Mouse (Mus musculus) frontal cortex, adult 2 months (tissue): ENCODE measurements at regions not wholly inside any gene's neighbourhood (a gene's known extent, or its start where the extent isn't known, plus 50 kb on each side); places are given as distances from the start of the nearest gene placed in this dataset.

Experiments
- DNase-seq, 2 experiments: peaks; one replicate each; pipeline ENCODE4 v3.0.0; 2022; ENCODE audit warnings: low spot score in 1 of 2; ENCODE audit errors: extremely low spot score in 1 of 2

DNA sequence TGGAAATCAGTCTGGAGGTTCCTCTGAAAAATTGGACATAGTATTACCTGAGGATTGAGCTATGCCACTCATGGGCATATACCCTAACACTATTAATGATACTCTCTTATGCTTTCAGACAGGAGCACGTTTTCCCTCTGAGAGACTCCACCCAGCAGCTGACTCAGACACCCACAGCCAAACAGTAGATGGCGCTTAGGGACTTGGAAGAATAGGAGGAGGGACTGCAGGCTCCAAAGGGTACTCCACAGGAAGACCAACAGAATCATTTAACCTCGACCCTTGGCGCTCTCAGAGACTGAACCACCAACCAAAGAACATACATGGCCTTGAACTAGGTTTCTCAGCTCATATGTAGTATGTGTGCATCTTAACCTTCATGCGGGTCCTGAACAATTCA, 216.0 kb upstream of the Fut9 start:
- DNase-seq = no peak

DNA sequence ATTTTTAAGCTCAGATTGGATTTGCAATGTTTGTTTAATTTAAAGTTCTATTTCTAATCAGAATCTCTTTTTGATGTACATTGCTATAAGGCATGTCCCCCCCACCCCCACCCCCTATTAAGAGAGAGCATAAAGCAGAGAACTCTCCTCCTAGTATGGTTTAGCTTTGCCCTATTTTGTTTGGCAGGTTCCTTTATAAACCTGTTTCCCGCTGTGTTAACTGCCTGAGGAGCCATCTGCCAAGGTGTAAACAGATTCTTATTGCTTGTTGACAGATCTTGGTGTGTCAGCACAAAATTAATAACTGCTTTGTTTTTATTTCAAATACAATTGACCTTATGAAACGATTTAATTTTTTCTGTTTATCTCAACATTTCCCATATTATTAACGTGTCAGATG, 200.3 kb upstream of the Fut9 start:
- DNase-seq = no peak

DNA sequence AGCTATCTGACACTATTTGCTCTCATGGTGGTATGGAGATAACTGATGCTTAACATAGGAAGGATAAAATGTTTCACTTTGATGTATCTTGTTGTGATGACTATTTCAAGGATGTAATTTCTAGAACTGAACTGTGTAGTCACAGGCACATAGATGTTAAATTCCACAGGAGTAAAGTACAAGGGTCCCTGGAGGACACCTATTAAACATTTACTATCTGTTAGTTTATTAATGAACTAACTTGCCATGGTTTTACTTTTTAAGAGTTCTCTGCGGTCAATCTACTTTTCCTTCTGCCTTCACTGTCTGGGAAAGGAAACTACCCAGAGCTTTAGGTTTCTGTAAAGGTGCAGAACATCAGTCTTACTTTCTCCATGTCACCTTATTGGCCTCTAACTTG, 198.5 kb upstream of the Fut9 start:
- DNase-seq = no peak

DNA sequence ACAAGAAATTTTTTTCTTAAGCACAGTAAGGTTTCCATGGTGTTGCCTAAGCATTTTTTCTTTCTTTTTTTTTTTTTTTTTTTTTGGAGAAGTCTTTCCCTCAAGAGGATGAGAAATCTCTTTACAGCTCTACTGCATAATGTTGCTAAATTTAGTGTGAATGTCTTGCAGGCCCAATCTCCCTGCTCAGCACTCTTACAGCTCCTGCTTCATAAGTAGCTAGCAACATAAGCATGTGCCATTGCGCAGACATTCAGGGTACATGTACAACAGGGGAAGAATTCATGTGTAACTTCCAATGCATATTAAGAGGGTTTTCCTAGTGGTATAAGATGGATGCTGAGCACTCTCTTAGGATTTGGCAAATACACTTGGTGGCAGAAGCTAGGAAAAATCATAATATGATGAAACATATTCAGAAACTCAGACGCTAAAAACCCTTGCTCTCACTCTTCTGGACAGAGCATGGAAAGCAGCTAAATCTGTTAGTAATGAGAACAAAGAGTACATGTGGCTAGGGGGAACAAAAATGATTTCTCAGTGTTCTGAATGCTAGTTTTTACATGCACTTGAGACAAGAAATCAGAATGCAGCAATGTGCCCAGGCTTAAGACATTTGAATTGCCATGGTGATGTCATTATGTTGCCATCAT, 155.8 kb upstream of the Fut9 start:
- DNase-seq = peak; percentile 22 to 48

DNA sequence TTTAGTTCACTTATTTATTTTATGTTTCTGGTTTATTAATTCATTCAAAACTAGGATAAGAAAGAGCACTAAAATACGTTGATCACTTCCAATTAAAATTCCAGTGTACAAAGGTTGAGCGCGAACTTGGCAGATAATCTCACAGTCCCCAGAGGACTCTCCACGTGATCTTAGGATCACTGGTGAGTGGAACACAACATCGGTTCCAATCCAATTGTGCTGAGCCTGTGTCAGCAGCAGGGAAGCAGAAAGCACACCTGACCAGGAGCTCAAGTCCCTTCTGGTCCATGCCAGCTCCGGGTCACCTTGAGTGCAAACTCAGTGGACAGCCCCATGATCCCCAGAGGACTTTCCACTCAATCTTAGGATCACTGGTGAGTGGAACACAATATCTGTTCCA, 132.5 kb upstream of the Fut9 start:
- no peak for DNase-seq

DNA sequence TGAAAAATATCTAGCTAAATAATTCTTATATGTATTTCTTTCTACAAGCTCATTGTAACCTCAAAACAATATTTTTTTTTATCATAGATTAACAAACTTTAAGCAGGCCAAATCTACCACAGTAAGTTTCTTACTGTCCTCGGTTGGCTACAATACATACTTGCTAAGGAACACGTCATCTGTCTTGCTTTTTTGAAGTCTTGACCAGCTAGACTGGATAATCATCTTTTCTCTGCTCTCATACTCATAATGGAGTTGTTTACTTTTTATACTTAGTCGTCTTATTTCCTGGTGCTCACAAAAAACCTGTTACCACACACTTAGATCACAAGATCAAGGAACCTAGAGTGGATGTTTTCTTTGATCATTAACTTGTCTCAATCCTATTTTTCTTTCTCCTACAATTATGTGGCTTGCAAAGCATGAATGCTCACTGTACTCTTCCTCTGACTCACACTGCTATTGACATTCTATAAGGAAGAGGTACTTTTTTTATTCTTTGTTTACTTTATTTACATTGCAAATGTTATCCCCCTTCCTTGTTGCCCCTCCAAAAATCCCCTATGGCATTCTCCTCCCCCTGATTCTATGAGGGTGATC, 95.4 kb upstream of the Fut9 start:
- no peak for DNase-seq

DNA sequence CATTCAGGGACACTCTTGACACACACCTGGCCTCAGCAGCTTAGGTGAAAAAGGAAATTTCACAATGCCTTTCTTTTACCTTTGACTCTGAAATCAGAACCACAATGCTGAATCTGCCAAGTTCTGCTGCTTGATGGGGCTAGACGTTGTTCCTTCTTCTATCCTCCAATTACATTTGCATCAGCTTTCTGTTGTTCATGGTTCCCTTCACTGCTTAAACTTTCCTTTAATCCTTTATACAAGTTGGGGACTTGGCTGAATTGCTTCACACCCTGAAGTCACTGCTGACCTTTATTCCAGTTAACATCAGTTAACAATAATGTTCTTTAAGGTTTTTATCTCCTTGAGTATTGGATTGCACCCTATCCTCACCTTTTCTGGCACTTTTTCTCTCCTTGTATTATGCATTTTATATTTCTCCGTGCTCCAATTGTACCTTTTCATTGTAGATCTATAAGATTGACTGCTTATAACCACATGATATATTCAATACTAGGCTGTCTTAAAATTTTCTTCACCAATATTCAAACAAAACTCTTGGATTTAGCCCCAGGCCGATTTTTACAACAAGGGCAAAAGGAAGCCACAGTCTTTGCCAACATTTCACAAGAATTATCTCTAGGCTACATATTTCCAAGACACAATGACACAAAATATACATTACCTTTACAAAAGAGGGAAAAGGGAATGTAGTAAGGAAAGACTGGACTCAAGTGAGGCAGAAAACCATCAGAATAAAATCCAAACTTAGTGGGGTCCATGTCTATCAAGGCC, 92.0 kb upstream of the Fut9 start:
- DNase-seq = no peak
